Mouse (Mus musculus) ZHBTc4 (cell line): ENCODE measurements around the gene Tsc2.

Experiments used
- DNase-seq: peaks from one replicate; pipeline ENCODE4 v3.0.0-alpha.2; 2011; ENCODE audit warnings: low read depth, low spot score

Gene Tsc2

DNA sequence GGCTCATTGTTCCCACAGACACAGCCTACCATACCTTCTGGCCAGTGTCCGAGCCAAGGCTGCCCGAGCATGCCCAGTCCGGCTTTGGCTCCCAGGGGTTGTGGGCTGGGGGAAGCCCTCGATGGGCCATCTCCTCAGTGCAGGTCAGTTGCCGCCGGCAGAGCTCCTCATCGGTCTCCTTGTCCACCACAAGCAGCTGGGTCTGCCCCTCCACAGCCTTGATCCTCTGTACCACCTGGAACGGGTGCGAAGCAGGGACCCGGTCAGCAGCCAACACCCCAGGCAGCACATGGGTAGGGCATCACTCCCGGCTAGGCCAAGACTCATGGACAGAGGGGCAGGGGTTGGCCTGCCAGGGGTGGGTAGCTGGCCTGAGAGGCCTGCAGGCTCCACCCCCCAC is 15.1 kb upstream of the Tsc2 start:
- DNase-seq = no peak

DNA sequence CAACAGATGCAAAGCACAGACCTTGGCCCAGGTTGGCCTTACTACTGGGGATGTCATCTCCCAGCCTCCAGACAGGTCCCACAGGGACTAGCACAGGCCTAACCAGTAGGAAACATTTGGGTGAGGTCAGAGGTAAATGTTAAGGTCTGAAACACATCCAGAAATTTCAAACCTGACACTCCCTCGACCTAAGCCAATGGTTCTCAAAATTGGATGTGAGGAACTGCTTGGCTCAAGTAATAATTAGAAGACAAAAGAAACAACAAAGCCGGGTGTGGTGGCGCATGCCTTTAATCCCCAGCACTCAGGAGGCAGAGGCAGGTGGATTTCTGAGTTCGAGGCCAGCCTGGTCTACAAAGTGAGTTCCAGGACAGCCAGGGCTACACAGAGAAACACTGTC is 14.0 kb upstream of the Tsc2 start:
- peak; percentile 58 for DNase-seq

DNA sequence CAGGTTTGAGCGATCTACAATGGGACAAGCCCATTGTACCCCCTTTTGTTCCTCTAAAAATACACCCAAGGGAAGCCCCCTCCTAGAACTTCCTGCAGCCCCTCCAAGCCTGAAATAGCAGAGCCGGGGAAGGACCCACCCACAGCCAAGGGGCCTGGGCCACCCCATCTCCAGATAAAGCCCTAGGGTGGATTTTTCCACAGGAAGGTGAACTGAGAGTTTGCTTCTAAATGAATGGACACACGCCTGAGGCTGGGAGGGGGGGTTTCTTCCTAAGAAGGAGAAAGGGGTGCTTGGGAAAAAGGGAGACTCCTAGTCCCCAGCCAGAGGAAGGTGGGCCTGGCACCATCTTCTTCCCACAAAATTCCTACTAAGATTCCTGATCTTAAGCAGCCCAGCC is 13.5 kb upstream of the Tsc2 start:
- DNase-seq = no peak

DNA sequence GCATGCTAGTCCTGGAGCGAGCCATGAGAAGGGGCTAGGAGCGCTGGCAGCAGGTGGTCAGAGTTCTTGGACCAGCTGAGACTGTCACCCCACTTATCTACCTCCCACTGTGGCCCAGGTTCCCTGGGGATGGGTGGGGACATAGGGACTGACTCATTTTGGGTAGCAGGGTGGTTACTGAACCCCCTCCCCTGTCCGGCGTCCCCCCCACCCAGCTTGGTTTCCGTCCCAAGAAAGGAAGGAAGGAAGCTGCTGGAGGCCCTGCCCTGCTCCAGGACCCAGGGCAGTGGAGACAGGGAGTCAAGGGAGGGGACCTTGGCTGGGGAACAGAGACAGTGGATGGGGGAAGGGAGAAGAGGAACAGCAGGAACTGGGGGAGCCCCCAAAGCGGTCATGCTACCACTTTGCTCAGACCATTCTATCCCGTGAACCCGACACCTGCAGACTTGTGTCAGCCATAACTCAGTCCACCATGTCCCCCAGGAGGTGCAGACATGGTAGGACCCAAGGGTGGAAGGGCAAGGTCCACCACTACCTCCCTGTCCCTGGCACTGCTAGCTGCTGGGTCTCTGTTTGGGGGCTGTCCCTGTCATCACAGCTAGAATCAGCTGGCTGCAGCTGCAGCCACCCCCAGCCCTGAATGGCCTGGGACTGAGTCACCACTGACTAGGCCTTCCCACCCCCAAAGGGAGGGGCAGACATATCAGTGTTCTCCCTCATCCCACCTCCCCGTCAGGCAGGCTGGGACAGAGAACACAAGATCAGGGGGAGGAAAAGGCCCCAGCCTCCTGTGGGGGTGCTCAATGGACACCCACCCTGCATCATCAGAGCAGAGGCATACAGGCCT is 12.7 kb upstream of the Tsc2 start:
- no peak for DNase-seq

DNA sequence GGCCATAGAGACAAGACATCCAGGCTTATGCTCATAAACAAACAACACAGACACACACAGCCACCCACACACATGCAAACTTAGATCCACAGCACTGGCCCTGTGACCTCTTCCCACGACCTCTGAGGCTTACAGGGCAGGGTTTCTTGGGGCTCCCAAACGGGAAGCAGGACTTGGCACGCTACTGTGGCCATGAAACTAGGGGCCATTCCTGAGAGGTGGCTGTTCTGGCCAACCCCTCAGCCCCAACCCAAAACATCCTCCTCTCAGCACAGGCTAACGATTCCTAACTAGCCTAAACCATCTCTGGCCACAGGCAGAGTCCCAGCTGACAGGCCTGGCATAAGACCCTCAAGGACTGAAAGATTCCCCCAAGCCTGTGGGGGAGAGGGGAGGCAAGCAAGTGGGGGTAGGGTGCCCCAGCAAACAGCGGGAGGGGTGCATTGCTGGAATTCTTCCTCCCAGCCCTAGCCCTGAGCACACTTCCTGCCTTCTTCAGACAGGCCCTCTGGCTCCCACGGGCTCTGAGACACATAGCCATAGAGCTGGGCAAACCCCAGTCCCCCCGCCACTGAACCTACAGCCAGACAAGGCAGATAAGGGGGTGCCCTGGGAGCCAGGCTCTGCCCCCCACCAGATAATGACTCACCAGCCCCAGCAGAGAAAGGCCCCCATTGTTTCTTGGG is 11.7 kb upstream of the Tsc2 start:
- no peak for DNase-seq

DNA sequence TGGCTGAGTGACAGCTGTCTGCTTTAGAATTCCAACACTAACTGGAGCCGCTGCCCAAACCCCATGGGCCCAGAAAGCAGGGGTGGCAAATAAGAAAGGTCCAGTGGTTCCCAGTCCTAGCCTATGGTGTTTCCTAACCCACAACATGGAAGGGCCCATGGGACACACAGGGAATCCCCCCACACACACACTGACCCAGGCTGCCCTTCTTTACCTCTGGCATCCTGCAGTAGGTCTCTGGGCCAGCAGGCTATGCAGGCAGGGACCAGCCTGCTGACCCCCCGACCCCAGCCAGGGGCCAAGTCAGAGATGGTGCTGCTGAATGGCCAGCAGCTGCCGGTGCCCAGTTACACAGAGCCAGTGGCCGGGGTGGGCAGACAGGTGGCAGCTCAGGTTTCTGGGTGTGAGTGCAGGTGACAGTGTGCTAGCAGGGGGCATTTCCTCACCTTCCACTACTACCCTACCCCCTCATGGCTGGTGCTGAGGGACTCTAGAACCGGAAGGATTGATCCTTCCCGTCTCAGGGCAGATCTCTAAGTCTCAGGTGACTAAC is 10.4 kb upstream of the Tsc2 start:
- DNase-seq = no peak

DNA sequence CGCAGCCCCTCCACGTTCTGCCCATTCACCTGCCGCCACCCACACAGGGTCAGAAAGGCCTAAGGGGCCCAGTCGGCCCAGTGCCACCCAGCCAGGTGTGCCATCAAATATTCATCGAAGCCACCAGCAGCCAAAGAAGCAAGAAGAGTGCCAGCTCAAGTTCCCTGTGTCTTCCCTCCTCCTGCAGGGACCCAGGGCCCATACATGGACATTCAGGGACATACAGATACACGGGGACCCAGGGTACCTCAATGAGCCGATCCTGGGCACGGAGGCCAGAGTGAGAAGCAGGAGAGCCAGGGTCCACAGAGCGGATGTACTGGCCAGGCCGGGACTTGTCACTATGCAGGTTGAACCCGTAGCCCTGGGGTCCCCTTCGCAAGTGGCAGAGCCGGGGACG is 9.5 kb upstream of the Tsc2 start:
- DNase-seq = no peak

DNA sequence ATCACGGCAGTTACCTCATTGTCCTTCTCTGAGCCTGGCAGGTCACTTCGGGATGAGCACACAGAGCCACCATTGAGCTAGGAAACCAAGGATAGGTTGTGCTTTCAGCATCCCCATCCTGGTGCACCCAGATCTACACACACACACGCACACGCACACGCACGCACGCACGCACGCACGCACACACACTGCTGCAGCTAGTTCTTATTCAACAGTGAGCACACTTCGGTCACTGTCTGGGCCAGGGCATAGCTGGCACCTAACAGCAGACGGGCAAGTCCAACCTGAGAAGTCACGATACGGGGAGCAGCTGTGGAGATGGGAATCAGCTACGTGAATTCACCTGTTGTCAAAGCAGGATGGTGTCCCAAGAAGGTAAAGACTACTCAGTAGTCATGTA is 8.2 kb upstream of the Tsc2 start:
- DNase-seq = peak; percentile 54

DNA sequence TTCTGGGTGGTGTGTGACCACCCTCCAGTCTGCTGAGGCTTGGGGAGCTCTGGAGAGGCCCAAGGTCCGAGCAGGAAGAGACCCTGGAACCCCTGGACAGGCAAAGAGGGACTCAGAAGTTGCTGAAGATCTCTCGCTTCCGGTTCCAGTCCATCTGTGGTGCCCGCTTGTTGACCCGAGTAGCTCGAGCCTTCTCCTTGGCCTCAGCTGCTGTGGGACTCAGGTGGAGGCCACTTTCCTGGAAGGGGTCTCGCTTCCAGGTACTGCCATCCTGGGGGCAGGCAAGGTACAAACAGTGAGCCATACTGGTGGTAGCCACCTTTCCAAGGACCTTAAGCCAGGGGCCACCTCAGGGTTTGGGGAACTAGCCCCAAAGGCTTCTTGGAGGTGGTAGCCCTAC is 7.7 kb upstream of the Tsc2 start:
- DNase-seq = no peak

DNA sequence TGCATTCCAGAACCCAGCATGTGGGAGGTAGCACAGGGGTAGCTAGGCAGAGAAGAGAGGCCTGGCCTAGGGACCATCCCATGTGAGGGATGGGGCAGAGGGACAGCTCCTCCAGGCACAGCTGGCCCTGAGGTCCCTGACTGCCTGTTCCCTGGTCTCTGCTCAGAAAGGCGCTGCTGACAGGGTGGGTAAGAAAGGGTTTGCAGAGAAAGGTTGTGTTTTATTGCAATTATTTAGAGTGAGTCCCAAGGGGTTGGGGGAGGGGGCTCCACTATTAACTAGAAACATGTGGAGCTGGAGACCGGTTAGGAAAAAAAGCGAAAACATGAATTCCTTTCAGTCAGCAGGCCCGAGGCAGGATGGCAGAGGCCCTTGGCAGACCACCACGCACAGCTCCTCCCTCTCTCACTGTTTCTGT is 7.2 kb upstream of the Tsc2 start:
- no peak for DNase-seq

DNA sequence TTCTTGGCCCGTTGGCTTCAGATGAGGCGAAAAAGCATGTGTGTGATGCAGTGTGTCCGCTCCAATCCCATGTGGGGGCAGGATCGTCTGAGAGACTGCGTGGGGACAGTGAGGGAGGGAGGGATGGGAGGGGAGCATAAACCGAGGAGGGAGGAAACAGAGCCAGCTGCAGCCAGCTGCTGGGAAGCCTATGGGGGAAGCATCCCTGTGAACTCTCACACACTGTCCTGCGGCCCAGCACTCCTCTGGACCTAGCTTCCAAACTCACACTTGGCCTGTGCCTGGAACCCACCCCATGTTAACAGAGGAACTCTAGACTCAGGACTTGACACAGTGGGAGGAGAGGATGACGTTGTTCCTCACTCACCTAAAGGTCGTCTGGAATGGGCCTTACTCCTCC is 6.4 kb upstream of the Tsc2 start:
- DNase-seq = no peak

DNA sequence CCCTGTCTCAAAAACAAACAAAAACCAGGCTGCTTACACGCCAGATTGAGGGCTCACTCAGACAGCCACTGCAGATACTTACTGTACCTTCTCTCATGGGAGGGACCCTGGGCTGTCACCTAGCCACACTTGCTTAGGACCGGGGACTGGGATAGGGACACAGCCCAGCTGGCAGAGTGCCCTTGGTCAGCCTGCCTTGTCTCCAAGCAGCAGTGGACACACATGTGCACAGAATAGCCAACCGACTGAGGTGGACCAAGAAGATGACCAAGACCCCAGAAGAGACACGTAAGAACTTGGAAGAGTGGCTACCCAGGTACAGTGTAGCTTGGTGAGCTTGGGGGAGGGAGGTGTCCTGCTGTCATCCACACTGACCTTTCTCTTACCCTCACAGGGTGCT is 5.8 kb upstream of the Tsc2 start:
- DNase-seq = no peak

DNA sequence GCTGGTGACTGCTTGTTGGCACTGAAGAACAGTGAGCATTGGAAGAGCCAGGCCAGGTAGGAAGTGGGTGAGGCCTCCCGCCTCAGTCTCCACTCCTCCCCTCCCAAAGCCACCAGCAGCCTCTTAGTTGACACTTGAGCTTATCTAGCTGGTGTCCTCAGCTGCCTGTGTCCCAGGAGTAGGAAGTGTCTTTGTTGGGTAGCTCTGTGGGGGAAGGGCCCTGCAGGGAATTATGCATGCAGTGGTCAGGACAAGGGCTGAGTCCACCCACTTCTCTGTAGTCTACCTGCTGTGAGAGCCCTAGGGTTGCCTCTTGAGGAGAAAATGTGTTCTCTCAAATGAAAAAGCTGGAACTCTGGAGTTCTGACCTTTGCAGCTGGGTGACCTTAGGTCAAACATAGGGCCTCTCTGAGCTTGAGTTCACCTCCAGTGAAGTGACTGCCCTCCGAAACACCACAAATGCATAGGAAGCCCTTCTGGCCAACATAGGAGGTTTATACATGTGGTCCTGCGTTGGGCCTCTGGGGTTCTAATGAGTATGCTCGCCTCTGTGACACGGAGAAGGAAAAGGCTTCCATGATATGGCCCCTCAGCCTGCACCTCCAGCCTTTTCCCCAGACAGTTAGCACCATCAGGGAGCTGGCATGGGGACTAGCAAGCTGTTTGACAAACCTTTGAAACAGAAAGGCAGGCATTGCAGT is 4.5 kb upstream of the Tsc2 start:
- peak; percentile 74 for DNase-seq

DNA sequence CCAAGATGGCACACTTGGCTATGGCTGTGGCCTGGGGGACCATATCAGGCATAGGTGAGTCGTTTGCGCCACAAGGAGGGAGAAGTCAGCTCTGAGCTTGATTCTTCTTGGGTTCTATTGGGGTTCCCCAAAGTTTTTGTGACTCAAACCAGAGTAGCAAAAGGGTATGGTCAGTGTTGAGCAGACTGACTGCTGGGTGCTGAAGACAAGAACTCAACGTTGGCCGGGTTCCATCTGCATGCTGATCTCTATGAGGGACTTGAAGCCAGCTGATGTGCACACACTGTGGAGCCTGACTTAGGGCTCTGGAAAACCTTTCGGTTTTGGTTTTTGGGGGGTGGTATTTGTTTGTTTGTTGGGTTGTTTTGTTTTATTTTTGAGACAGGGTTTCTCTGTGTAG is 3.3 kb upstream of the Tsc2 start:
- no peak for DNase-seq

DNA sequence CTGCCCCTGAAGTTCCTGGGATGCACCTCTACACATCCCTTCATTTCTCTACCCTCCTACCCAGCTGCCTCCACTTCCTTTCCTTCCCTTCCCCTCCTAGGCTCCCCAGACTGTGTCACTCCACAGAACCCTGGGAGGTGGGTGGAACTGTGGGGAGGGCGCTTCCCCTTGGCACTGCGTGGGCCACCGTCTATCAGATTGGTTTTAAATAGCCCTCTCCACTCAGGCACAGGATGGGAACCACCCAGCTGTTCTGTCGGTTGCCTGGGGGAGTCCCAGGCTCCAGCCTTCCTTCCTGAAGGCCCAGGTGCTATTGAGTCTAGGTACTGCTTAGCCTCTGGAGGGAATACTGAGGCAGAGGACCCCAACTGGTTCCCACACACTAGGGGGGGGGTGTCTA is 2.6 kb upstream of the Tsc2 start:
- DNase-seq = no peak

DNA sequence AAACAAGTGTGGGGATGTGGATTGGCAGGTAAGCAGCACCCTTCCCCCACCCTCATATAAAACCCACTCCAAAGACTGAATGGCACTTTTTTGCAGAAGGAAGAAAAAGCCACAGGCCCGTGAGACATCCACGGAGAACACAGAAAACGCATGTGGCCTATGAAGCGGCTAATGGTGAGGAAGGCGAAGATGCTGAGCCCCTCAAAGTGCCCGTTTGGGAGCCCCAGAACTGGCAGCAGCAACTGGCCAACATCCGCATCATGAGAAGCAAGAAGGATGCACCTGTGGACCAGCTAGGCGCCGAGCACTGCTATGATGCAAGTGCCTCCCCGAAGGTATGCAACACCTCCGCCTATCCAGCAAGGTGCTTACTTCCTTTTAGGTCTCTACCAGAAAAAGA is 1.4 kb upstream of the Tsc2 start:
- no peak for DNase-seq

DNA sequence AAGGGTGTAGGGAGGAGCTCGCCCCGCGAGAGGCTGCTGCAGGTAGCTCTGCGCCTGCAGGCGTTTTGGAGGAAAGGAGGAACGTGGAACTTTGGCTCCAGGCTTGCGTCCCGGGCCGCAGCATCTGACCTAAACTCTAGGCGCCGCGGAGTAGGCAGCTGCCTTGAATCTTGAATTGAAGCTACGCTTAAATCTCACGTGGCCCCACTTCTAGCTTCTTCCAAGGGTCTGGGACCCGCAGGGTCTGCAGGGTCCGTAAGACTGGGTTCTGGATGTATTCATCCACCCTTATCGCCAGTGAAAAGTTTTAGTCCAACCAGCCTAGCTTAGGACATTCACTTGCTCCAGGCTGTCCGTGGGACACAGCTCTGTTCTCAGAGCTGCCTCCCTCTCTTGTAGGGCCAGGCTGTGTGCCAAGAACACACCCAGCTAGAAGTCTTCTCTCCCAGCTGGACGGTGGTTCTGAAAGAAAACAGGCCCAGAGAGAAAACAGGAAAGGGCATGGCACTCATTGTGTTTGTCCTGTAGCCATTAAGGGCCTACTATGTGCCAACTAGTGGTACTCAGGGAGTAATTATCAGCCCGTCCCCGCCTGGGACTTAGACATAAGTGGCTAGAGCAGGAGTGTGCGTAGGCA is 501 bp upstream of the Tsc2 start:
- peak; percentile 43 for DNase-seq

DNA sequence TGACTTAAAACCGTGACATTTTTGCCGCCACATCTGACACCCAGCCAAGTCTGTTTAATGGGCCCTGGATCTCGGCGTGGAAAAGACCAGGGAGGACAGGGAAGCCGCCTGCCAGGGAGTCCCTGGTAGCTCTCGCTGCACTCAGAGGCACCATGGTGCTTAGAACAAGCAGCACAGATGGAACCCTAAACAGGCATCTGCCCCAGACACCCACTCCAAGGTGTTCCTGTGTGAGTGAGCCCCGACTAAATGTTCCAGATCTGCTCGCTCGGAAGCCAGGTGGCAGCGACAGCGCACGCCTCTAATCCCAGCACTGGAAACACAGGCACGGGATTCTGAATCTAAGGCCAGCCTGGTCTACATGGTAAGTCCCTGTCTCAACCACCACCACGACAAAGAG is 2.4 kb downstream of the Tsc2 start:
- DNase-seq = no peak

DNA sequence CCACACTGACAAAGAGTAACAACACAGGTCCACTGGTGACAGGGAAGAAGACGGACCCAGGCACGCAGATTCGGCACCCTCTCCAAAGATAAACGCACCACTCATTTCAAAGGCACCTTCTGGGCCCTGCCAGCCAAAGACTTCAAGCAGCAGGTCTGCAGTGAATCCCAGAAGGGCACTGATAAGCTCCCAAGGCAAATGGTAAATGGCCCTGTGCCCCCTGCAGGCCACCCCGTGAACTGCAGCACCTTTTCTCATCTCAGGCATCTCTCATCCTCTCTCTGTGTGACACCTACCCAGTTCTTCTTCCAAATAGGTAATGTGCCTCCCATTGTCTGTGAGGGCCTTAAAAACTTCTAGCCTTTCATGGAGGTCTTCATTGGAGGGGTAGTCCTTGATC is 3.8 kb downstream of the Tsc2 start:
- peak; percentile 85 for DNase-seq

DNA sequence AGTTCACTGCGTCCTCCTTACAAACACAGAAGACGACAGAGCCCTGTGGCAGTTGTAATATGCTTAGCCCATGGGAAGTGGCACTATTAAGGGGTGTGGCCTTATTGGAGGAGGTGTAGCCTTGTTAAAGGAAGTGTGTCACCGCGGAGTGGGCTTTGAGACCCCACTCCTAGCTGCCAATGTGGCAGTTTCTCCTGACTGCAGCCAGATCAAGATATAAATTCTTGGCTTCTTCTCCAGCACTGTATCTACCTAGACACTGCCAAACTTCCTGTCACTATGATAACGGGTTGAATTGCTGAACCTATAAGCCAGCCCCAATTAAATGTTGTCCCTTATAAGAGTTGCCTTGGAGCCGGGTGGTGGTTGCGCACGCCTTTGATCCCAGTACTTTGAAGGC is 7.0 kb downstream of the Tsc2 start:
- DNase-seq = no peak

DNA sequence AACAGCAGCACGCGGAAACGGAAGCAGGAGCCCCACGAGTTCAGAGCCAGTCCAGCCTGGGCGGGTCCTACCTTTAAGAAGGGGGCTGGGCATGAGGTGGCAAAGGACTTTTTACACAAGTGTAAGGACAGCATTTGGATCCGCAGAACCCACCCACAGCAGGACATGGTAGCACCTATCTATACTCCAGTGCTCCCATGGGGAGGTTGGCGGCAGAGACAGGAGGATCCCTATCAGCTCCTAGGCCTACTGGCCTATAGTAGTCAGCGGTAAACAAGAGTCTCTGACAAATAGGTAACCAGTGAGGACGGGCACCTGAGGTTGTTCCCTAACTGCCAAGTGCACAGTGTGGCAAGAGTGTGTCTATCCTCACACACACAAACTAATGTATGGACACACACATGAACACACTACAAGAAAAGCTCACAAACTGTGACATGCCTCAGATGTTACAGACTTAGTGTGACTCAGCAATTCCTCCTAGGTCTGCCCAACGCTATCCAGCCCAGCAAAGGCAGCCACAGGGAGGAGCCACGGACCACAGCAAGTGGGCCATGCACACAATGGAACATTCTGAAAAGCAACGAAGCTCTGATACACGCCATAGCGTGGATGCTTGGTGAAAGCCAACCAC is 14.8 kb downstream of the Tsc2 start:
- DNase-seq = peak; percentile 68

DNA sequence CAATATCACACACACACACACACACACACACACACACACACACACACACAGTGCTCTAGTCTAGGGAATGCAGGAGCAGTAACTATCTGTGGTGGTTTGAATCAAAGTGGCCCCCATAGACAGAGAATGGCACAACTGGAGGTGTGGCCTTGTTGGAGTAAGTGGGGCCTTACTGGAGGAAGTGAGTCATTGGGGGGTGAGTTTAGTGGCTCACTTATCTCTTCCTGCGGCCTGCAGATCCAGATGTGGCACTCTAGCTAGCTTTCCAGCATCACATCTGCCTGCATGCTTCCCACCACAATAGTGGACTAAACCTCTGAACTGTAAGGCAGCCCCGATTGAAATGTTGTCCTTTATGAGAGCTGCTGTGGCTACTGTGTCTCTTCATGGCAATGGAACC is 21.7 kb downstream of the Tsc2 start:
- DNase-seq = no peak
